Mouse (Mus musculus): ENCODE measurements around the gene Wiz. TPM values are rescaled to one million over a fixed set of nuclear protein-coding genes. Genes with fewer than 3 reads are reported as not detected.

The Wiz gene
- total RNA-seq, 2 experiments from 2014 or later, result 55.0 to 57.2 TPM

- Histone ChIP-seq H3K27ac (no peak overlapping the region), H3K4me3 (no peak overlapping the region)
- DNase-seq (ENCODE audit: low spot score in 2 of 2), result no peak
- no peak for TF ChIP-seq CTCF (conservative IDR thresholded peaks at IDR 0.05)
Observed at GRCm38 (mm10) chr17:32367706-32368105, 21.5 kb downstream of the Wiz start.

GRCm38 (mm10) chr17:32365296-32365695 lies 23.9 kb downstream of the Wiz start:
- DNase-seq (ENCODE audit: low spot score in 2 of 2), result no peak
- no peak overlapping the region for H3K4me3 ChIP-seq
- no peak overlapping the region for H3K27ac ChIP-seq
- TF ChIP-seq CTCF (conservative IDR thresholded peaks at IDR 0.05), result no peak

GRCm38 (mm10) chr17:32364850-32365249 lies 24.4 kb downstream of the Wiz start:
- Histone ChIP-seq H3K27ac (peak overlapping the region; percentile 80), H3K4me3 (peak overlapping the region; percentile 88)
- DNase-seq (ENCODE audit: low spot score in 2 of 2), result no peak
- TF ChIP-seq CTCF (conservative IDR thresholded peaks at IDR 0.05), result no peak

GRCm38 (mm10) chr17:32364331-32364730 lies 24.9 kb downstream of the Wiz start:
- peak overlapping the region; percentile 88 for H3K4me3 ChIP-seq
- H3K27ac ChIP-seq, result peak overlapping the region; percentile 80
- peak; percentile 85 to 89 for DNase-seq (ENCODE audit: low spot score in 2 of 2)
- peak; percentile 33 for TF ChIP-seq CTCF (conservative IDR thresholded peaks at IDR 0.05)

- DNase-seq (ENCODE audit: low spot score in 2 of 2), result no peak
- no peak for TF ChIP-seq CTCF (conservative IDR thresholded peaks at IDR 0.05)
- H3K4me3 ChIP-seq, result peak overlapping the region; percentile 88
- H3K27ac ChIP-seq, result peak overlapping the region; percentile 80
Observed at GRCm38 (mm10) chr17:32363821-32364301, 25.4 kb downstream of the Wiz start.

GRCm38 (mm10) chr17:32362686-32363085 lies 26.6 kb downstream of the Wiz start:
- Histone ChIP-seq H3K4me3 (no peak overlapping the region), H3K27ac (no peak overlapping the region)
- TF ChIP-seq CTCF (conservative IDR thresholded peaks at IDR 0.05), result no peak
- DNase-seq (ENCODE audit: low spot score in 2 of 2), result no peak

- H3K4me3 ChIP-seq, result no peak overlapping the region
- TF ChIP-seq CTCF (conservative IDR thresholded peaks at IDR 0.05), result no peak
- H3K27ac ChIP-seq, result peak overlapping the region; percentile 32; the same call in 1 of the 2 replicates
- DNase-seq (ENCODE audit: low spot score in 2 of 2), result no peak
Observed at GRCm38 (mm10) chr17:32359928-32360327, 29.3 kb downstream of the Wiz start.

- no peak for TF ChIP-seq CTCF (conservative IDR thresholded peaks at IDR 0.05)
- DNase-seq (ENCODE audit: low spot score in 2 of 2), result no peak
- Histone ChIP-seq H3K4me3 (no peak overlapping the region), H3K27ac (peak overlapping the region; percentile 37; the same call in 1 of the 2 replicates)
Observed at GRCm38 (mm10) chr17:32358943-32359340, 30.3 kb downstream of the Wiz start.

GRCm38 (mm10) chr17:32358192-32358942 lies 30.9 kb downstream of the Wiz start:
- Histone ChIP-seq H3K27ac (peak overlapping the region; percentile 37; the same call in 1 of the 2 replicates), H3K4me3 (no peak overlapping the region)
- no peak for TF ChIP-seq CTCF (conservative IDR thresholded peaks at IDR 0.05)
- DNase-seq (ENCODE audit: low spot score in 2 of 2), result no peak

- H3K4me3 ChIP-seq, result no peak overlapping the region
- H3K27ac ChIP-seq, result no peak overlapping the region
- DNase-seq (ENCODE audit: low spot score in 2 of 2), result no peak
- TF ChIP-seq CTCF (conservative IDR thresholded peaks at IDR 0.05), result no peak
Observed at GRCm38 (mm10) chr17:32356766-32357760, 32.2 kb downstream of the Wiz start.

GRCm38 (mm10) chr17:32356281-32356680 lies 33.0 kb downstream of the Wiz start:
- H3K4me3 ChIP-seq, result no peak overlapping the region
- no peak for DNase-seq (ENCODE audit: low spot score in 2 of 2)
- H3K27ac ChIP-seq, result no peak overlapping the region
- no peak for TF ChIP-seq CTCF (conservative IDR thresholded peaks at IDR 0.05)

GRCm38 (mm10) chr17:32355031-32355430 lies 34.2 kb downstream of the Wiz start:
- H3K27ac ChIP-seq, result no peak overlapping the region
- H3K4me3 ChIP-seq, result no peak overlapping the region
- no peak for TF ChIP-seq CTCF (conservative IDR thresholded peaks at IDR 0.05)
- no peak for DNase-seq (ENCODE audit: low spot score in 2 of 2)

GRCm38 (mm10) chr17:32354211-32354610 lies 35.0 kb downstream of the Wiz start:
- peak overlapping the region; percentile 70 for H3K27ac ChIP-seq
- TF ChIP-seq CTCF (conservative IDR thresholded peaks at IDR 0.05), result no peak
- H3K4me3 ChIP-seq, result no peak overlapping the region
- DNase-seq (ENCODE audit: low spot score in 2 of 2), result peak in 1 of 2 experiments; percentile 7
